Mouse (Mus musculus): ENCODE results near the gene Serpine1.
"Not testable (repeated sequence)": the region's sequence is repeated elsewhere in the genome, so short reads cannot be mapped to it uniquely, and the experiment has no call there.

DNA sequence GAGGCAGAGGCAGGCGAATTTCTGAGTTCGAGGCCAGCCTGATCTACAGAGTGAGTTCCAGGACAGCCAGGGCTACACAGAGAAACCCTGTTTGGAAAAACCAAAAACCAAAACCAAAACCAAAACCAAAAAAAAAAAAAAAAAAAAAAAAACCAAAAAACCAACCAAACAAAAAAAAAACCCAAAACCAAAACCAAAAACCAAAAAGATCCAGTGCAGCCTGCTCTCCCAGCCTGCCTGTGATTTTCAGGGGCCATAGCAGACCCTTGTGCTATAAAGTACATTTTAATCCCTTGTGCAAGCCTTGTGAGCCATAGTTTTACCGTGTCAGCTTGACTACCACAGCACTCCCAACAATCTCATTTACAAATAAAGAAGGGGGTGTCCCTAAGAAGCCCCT, 45.9 kb upstream of the Serpine1 start:
- not testable (repeated sequence) for TF ChIP-seq CTCF (IDR thresholded peaks at IDR 0.05; ENCODE audit: low read depth, low read length); POLR2A (IDR thresholded peaks at IDR 0.05; ENCODE audit: extremely low read depth, insufficient read depth, low read length)
